ENCODE assay signal across 10 mouse cellular contexts in genomic region chr1:155212493-155212892, GRCm38 (mm10). TPM values are rescaled to one million over a fixed set of nuclear protein-coding genes. Genes with fewer than 3 reads are reported as not detected.
DNase-seq lines count a peak whose midpoint lies in the region; ATAC-seq and TF ChIP-seq lines count a peak whose summit lies in the region.
"Had no signal": no experiment of that assay in that cellular context is flagged by ENCODE, and none has a peak within 500 bp of the region (broad histone marks: within the 10 kb centered on the region; RNA-seq: fewer than 3 reads in every experiment).

No protein-coding gene starts in this region.

- no peak for TF ChIP-seq POLR2A in limb, embryonic 14.5 days (IDR thresholded peaks at IDR 0.05; ENCODE audit: borderline replicate concordance, extremely low read depth, insufficient read depth, insufficient read length)

- no peak for TF ChIP-seq CTCF in heart, postnatal 0 days (IDR thresholded peaks at IDR 0.05; ENCODE audit: low read depth)

- H3K27ac ChIP-seq in heart, postnatal 0 days (ENCODE audit: low read depth): peak overlapping the region; percentile 68
- H3K27ac ChIP-seq in limb, embryonic 14.5 days (replicated peaks; ENCODE audit: low read depth, low read length): peak overlapping the region; percentile 55
- H3K27ac ChIP-seq in stomach, embryonic 15.5 days: 0 out of 2 replicates have a peak overlapping the region, but pooled peaks have one; percentile 0

- H3K4me2 ChIP-seq in heart, postnatal 0 days (ENCODE audit: low read depth, low read length): peak overlapping the region; percentile 5; the same call in 1 of the 2 replicates
- no peak overlapping the region for H3K4me2 ChIP-seq in limb, embryonic 14.5 days (replicated peaks; ENCODE audit: low read depth, low read length, severe bottlenecking)
- no peak overlapping the region for H3K4me2 ChIP-seq in stomach, embryonic 15.5 days

- no peaks in the 10 kb centered on the region for H3K27me3 ChIP-seq in heart, postnatal 0 days (ENCODE audit: control insufficient read depth, insufficient read depth, low read length)
- no peaks in the 10 kb centered on the region for H3K27me3 ChIP-seq in limb, embryonic 14.5 days (ENCODE audit: control insufficient read depth, insufficient read depth, low read length)
- no peaks in the 10 kb centered on the region for H3K27me3 ChIP-seq in stomach, embryonic 15.5 days (replicated peaks)
- H3K27me3 ChIP-seq: Patski had no signal

- H3K4me1 ChIP-seq in heart, postnatal 0 days (ENCODE audit: control insufficient read depth, insufficient read depth): peaks cover 35% of the 10 kb centered on the region
- H3K4me1 ChIP-seq in limb, embryonic 14.5 days (ENCODE audit: control insufficient read depth, insufficient read depth, low read length): peaks cover 56% of the 10 kb centered on the region
- H3K4me1 ChIP-seq in stomach, embryonic 15.5 days: peaks cover 37% of the 10 kb centered on the region

- peak; percentile 75 for DNase-seq in layer of hippocampus, adult 9-11 months
- no peak for DNase-seq in layer of hippocampus, adult 8-10 months (ENCODE audit: low spot score in 2 of 2)
- peak; percentile 79 for DNase-seq in embryo, embryonic 9.5 days (ENCODE audit: extremely low spot score)
- DNase-seq in heart, postnatal 0 days (ENCODE audit: low spot score): peak; percentile 73
- DNase-seq in limb, embryonic 14.5 days (ENCODE audit: low spot score): peak; percentile 76

- TF ChIP-seq EP300 in heart, postnatal 0 days (IDR thresholded peaks at IDR 0.05; ENCODE audit: low read depth): no peak

- no peak overlapping the region for H3K4me3 ChIP-seq in heart, postnatal 0 days (ENCODE audit: low read depth, low read length)
- H3K4me3 ChIP-seq in limb, embryonic 14.5 days (replicated peaks; ENCODE audit: low read length): no peak overlapping the region
- H3K4me3 ChIP-seq in stomach, embryonic 15.5 days (replicated peaks): no peak overlapping the region

- ATAC-seq in heart, postnatal 0 days (ENCODE audit: insufficient read depth, low read depth): peak; percentile 57
- ATAC-seq in limb, embryonic 14.5 days (ENCODE audit: low FRiP score, low read depth): peak; percentile 71
- peak; percentile 25; the same call in 1 of the 2 replicates for ATAC-seq in stomach, embryonic 15.5 days (ENCODE audit: insufficient read depth, low FRiP score, low read depth)
- no peak for ATAC-seq in inflammation-experienced regulatory T-cells, adult 6 months
- no peak for ATAC-seq in megakaryocyte-erythroid progenitor cell, adult 5-6 weeks (replicated peaks; ENCODE audit: low FRiP score, low TSS enrichment, poor library complexity, severe bottlenecking)
- ATAC-seq: Patski had no signal

- H3K9ac ChIP-seq in heart, postnatal 0 days (replicated peaks; ENCODE audit: low read depth, low read length): peak overlapping the region; percentile 24; the same call in 1 of the 2 replicates
- H3K9ac ChIP-seq in limb, embryonic 14.5 days (ENCODE audit: low read depth, low read length, severe bottlenecking): no peak overlapping the region
- no peak overlapping the region for H3K9ac ChIP-seq in stomach, embryonic 15.5 days

- no peaks in the 10 kb centered on the region for H3K9me3 ChIP-seq in heart, postnatal 0 days (replicated peaks; ENCODE audit: control insufficient read depth, low read length)
- H3K9me3 ChIP-seq in limb, embryonic 14.5 days (ENCODE audit: control insufficient read depth, low read length): no peaks in the 10 kb centered on the region
- H3K9me3 ChIP-seq in stomach, embryonic 15.5 days: no peaks in the 10 kb centered on the region

- H3K36me3 ChIP-seq in heart, postnatal 0 days (replicated peaks; ENCODE audit: control insufficient read depth, insufficient read depth, low read length): peaks cover 26% of the 10 kb centered on the region
- H3K36me3 ChIP-seq in limb, embryonic 14.5 days (ENCODE audit: control insufficient read depth, insufficient read depth, low read length): peaks cover 23% of the 10 kb centered on the region
- no peaks in the 10 kb centered on the region for H3K36me3 ChIP-seq in stomach, embryonic 15.5 days

- 43% methylated on average over 6 of the region's 6 CpGs for WGBS in heart, postnatal 0 days
- WGBS in limb, embryonic 14.5 days: 4% methylated on average over 6 of the region's 6 CpGs
- WGBS in stomach, embryonic 15.5 days: 35% methylated on average over 6 of the region's 6 CpGs

RNA-seq across cellular contexts. Expression of gene BC034090, which starts 31.8 kb away (rescaled TPM):
- 10 to 100 TPM in 1 of 4 experiments, 1 to 10 TPM in 3; 6.8 to 10.1 (median 8.1) TPM for total RNA-seq in layer of hippocampus, adult 8-10 months (2022)
- total RNA-seq in heart, postnatal 0 days (2014; rRNA removed; ENCODE audit: low replicate concordance): 45.1 and 82.1 TPM in 2 replicates
- 9.5 and 9.7 TPM in 2 replicates for polyA plus RNA-seq in heart, postnatal 0 days (2015; fragmentation: Nextera tagmentation; extraction: Ambion mirVana)
- 28.0 and 31.4 TPM in 2 replicates for polyA plus RNA-seq in limb, embryonic 14.5 days (2012; rRNA removed)
- polyA plus RNA-seq in limb, embryonic 14.5 days (2014; fragmentation: Nextera tagmentation; extraction: Ambion mirVana): 5.6 and 6.7 TPM in 2 replicates
- polyA plus RNA-seq in stomach, embryonic 15.5 days (2015; fragmentation: Nextera tagmentation; extraction: Ambion mirVana): 2.8 and 4.7 TPM in 2 replicates
- polyA plus RNA-seq in inflammation-experienced regulatory T-cells, adult 6 months (2017; shearing (Covaris generic)): under 1 TPM in 2 of 3 experiments, not detected in 1; 0.50 to 0.96 TPM
- 1.1 TPM in 1 of 2 replicates, not detected in the other for total RNA-seq in megakaryocyte-erythroid progenitor cell, adult 5-6 weeks (2014; fragmentation: Nextera tagmentation)
- not detected in 2 replicates for total RNA-seq in megakaryocyte-erythroid progenitor cell, adult 5-6 weeks (2017)
- total RNA-seq: neutrophil, adult 5-6 weeks had no signal

RNA-seq across cellular contexts. Expression of gene Stx6, which starts 54.0 kb away (rescaled TPM):
- total RNA-seq in layer of hippocampus, adult 8-10 months (2022): 100 to 1,000 TPM; 102 to 126 (median 112) TPM
- total RNA-seq in heart, postnatal 0 days (2014; rRNA removed; ENCODE audit: low replicate concordance): 56.6 and 59.4 TPM in 2 replicates
- polyA plus RNA-seq in heart, postnatal 0 days (2015; fragmentation: Nextera tagmentation; extraction: Ambion mirVana): 36.3 and 39.6 TPM in 2 replicates
- polyA plus RNA-seq in limb, embryonic 14.5 days (2012; rRNA removed): 80.1 and 85.2 TPM in 2 replicates
- 89.9 and 111 TPM in 2 replicates for polyA plus RNA-seq in limb, embryonic 14.5 days (2014; fragmentation: Nextera tagmentation; extraction: Ambion mirVana)
- polyA plus RNA-seq in stomach, embryonic 15.5 days (2015; fragmentation: Nextera tagmentation; extraction: Ambion mirVana): 58.9 and 63.8 TPM in 2 replicates
- 10 to 100 TPM; 50.2 to 72.7 (median 54.4) TPM for polyA plus RNA-seq in inflammation-experienced regulatory T-cells, adult 6 months (2017; shearing (Covaris generic))
- 12.2 and 24.8 TPM in 2 replicates for total RNA-seq in megakaryocyte-erythroid progenitor cell, adult 5-6 weeks (2014; fragmentation: Nextera tagmentation)
- total RNA-seq in megakaryocyte-erythroid progenitor cell, adult 5-6 weeks (2017): 19.6 and 30.9 TPM in 2 replicates

Comparison
In these comparisons a context has a peak if more than half of its experiments do, and no peak if none do; other contexts are left out.
1. DNase-seq: peak in layer of hippocampus, adult 9-11 months (single experiment), embryo, embryonic 9.5 days (single experiment), heart, postnatal 0 days (single experiment) and limb, embryonic 14.5 days (single experiment); none in layer of hippocampus, adult 8-10 months (0 of 2).
2. ATAC-seq: peak in heart, postnatal 0 days (single experiment), limb, embryonic 14.5 days (single experiment) and stomach, embryonic 15.5 days (single experiment); none in inflammation-experienced regulatory T-cells, adult 6 months (single experiment) and megakaryocyte-erythroid progenitor cell, adult 5-6 weeks (single experiment).
3. H3K27ac ChIP-seq: peak in every context shown above with its lines; median percentile 68 in heart, postnatal 0 days; 55 in limb, embryonic 14.5 days; 0 in stomach, embryonic 15.5 days.